Mouse (Mus musculus): ENCODE results near the gene Csrnp3. TPM values are rescaled to one million over a fixed set of nuclear protein-coding genes. Genes with fewer than 3 reads are reported as not detected.

Csrnp3 gene
- total and polyA plus RNA-seq, 3 experiments = 2.2 to 2.5 (median 2.3) TPM

DNA sequence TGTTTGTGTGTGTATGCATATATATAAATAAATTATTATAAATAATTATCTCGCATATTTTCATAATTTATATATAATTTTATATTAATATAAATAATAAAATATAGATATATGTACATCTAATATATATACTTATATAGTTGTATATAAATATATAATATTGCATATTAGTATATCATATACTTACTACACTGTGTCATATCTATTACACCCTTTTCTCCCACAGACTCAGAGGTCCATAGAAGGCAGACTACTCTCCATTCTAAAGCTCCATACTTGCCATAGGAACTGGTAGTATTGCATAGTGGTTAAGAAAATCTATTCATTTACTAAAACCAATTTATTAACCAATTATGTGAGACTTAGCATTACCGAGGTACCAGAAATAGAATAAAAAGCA is 164.1 kb downstream of the Csrnp3 start:
- Histone ChIP-seq H3K79me2 (replicated peaks; ENCODE audit: control insufficient read depth, extremely low read depth, insufficient read depth, poor library complexity, severe bottlenecking) (no peaks in the 10 kb centered on the region), H3K27ac (ENCODE audit: insufficient read depth, low read depth) (no peak overlapping the region), H3K4me1 (ENCODE audit: control insufficient read depth in 1 of 2, insufficient read depth in 2 of 2) (no peaks in the 10 kb centered on the region), H3K27me3 (replicated peaks) (no peaks in the 10 kb centered on the region), H3K4me2 (ENCODE audit: insufficient read depth, low read depth, poor library complexity, severe bottlenecking) (no peak overlapping the region), H3K36me3 (replicated peaks in 1 of 2; ENCODE audit: control insufficient read depth in 1 of 2, insufficient read depth in 1 of 2, low read length in 1 of 2) (peaks cover 0 to 2% of the 10 kb centered on the region in 2 experiments), H3K4me3 (replicated peaks in 1 of 3; ENCODE audit: low read depth in 2 of 3, low read length in 2 of 3, poor library complexity in 1 of 3) (no peak overlapping the region), H3K9ac (ENCODE audit: insufficient read depth, low read depth) (no peak overlapping the region), H3K9me3 (replicated peaks; ENCODE audit: low read length) (peaks cover under 1% of the 10 kb centered on the region)
- dilution Hi-C loops (cut with MboI; ENCODE audit: extremely low pct_ligation_motif_present, extremely low pct_unique_long_range_greater_than_20kb, low sequenced_read_pairs) (no loop called here), in situ Hi-C loops (cut with MboI; ENCODE audit: low pct_ligation_motif_present, low pct_unique_long_range_greater_than_20kb, low sequenced_read_pairs) (no loop called here)
- DNase-seq (ENCODE audit: extremely low read depth) = no peak
- TF ChIP-seq PAX5 (IDR thresholded peaks at IDR 0.05; ENCODE audit: low read length) (no peak), SIN3A (IDR thresholded peaks at IDR 0.05; ENCODE audit: low read length) (no peak), POLR2AphosphoS2 (IDR thresholded peaks at IDR 0.05; ENCODE audit: low read depth, low read length) (no peak), NELFE (IDR thresholded peaks at IDR 0.05; ENCODE audit: low read depth, low read length) (no peak), RCOR1 (conservative IDR thresholded peaks at IDR 0.05; ENCODE audit: low read depth, low read length) (no peak), ETS1 (conservative IDR thresholded peaks at IDR 0.05; ENCODE audit: low read depth, low read length) (no peak), MEF2A (IDR thresholded peaks at IDR 0.05; ENCODE audit: borderline replicate concordance, low read depth, low read length) (no peak)

DNA sequence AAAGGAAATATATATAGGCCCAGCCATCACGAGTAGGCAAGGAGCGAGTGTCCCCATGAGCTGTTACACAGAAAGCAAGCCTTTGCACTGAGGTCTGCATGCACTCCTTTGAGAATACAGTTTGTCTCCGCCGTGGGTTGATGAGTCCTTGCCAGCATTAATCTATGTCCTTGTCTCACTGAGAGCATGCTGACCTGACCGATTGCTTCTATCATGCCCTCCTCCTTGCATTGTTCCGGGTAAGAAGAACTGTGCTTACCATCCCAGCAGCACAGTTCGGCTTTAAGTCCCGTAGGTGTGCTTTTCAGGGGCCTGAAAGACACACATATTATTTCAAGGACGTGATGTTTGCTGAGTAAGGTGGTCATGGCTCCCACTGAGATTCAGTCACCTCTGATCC is 173.1 kb downstream of the Csrnp3 start:
- Histone ChIP-seq H3K4me3 (replicated peaks in 1 of 3; ENCODE audit: low read depth in 2 of 3, low read length in 2 of 3, poor library complexity in 1 of 3) (no peak overlapping the region), H3K79me2 (replicated peaks; ENCODE audit: control insufficient read depth, extremely low read depth, insufficient read depth, poor library complexity, severe bottlenecking) (no peaks in the 10 kb centered on the region), H3K27me3 (replicated peaks) (no peaks in the 10 kb centered on the region), H3K9ac (ENCODE audit: insufficient read depth, low read depth) (no peak overlapping the region), H3K36me3 (replicated peaks in 1 of 2; ENCODE audit: control insufficient read depth in 1 of 2, insufficient read depth in 1 of 2, low read length in 1 of 2) (peaks cover 3 to 27% of the 10 kb centered on the region in 2 experiments), H3K4me2 (ENCODE audit: insufficient read depth, low read depth, poor library complexity, severe bottlenecking) (no peak overlapping the region), H3K27ac (ENCODE audit: insufficient read depth, low read depth) (no peak overlapping the region), H3K4me1 (ENCODE audit: control insufficient read depth in 1 of 2, insufficient read depth in 2 of 2) (no peaks in the 10 kb centered on the region), H3K9me3 (replicated peaks; ENCODE audit: low read length) (peaks cover 27% of the 10 kb centered on the region)
- TF ChIP-seq KAT2A (IDR thresholded peaks at IDR 0.05; ENCODE audit: insufficient replicate concordance, low read length) (no peak), MXI1 (IDR thresholded peaks at IDR 0.05; ENCODE audit: low read depth, low read length) (no peak)
- in situ Hi-C loops (cut with MboI; ENCODE audit: low pct_ligation_motif_present, low pct_unique_long_range_greater_than_20kb, low sequenced_read_pairs) (no loop called here), dilution Hi-C loops (cut with MboI; ENCODE audit: extremely low pct_ligation_motif_present, extremely low pct_unique_long_range_greater_than_20kb, low sequenced_read_pairs) (no loop called here)
- no peak for DNase-seq (ENCODE audit: extremely low read depth)

- dilution Hi-C loops (cut with MboI; ENCODE audit: extremely low pct_ligation_motif_present, extremely low pct_unique_long_range_greater_than_20kb, low sequenced_read_pairs) = no loop called here
- H3K9ac ChIP-seq (ENCODE audit: insufficient read depth, low read depth) = no peak overlapping the region
These were observed 173.7 kb downstream of the Csrnp3 start for GRCm38 (mm10) chr2:66019235-66019634.

More at GRCm38 (mm10) chr2:66019235-66019634, 173.7 kb downstream of the Csrnp3 start:
- H3K79me2 ChIP-seq (replicated peaks; ENCODE audit: control insufficient read depth, extremely low read depth, insufficient read depth, poor library complexity, severe bottlenecking) = no peaks in the 10 kb centered on the region
- H3K27me3 ChIP-seq (replicated peaks) = no peaks in the 10 kb centered on the region
- no peaks in the 10 kb centered on the region for H3K4me1 ChIP-seq (ENCODE audit: control insufficient read depth in 1 of 2, insufficient read depth in 2 of 2)
- TF ChIP-seq HCFC1 (IDR thresholded peaks at IDR 0.05; ENCODE audit: low read depth, low read length) (no peak), MAZ (IDR thresholded peaks at IDR 0.05; ENCODE audit: low read depth, low read length) (no peak), ZC3H11A (IDR thresholded peaks at IDR 0.05; ENCODE audit: low read depth, low read length) (no peak), TCF12 (IDR thresholded peaks at IDR 0.05; ENCODE audit: low read depth, low read length) (no peak), CHD1 (IDR thresholded peaks at IDR 0.05; ENCODE audit: low read depth, low read length) (no peak), SMC3 (IDR thresholded peaks at IDR 0.05; ENCODE audit: low read depth, low read length) (no peak), EP300 (IDR thresholded peaks at IDR 0.05; ENCODE audit: low read length) (no peak), IRF4 (IDR thresholded peaks at IDR 0.05; ENCODE audit: low read depth, low read length) (no peak), KAT2A (IDR thresholded peaks at IDR 0.05; ENCODE audit: insufficient replicate concordance, low read length) (no peak), ZMIZ1 (IDR thresholded peaks at IDR 0.05; ENCODE audit: low read depth, low read length) (no peak), MYC (IDR thresholded peaks at IDR 0.05; ENCODE audit: low read depth, low read length) (no peak), ETS1 (conservative IDR thresholded peaks at IDR 0.05; ENCODE audit: low read depth, low read length) (no peak), MEF2A (IDR thresholded peaks at IDR 0.05; ENCODE audit: borderline replicate concordance, low read depth, low read length) (no peak)
- H3K36me3 ChIP-seq (replicated peaks in 1 of 2; ENCODE audit: control insufficient read depth in 1 of 2, insufficient read depth in 1 of 2, low read length in 1 of 2) = peaks cover 3 to 27% of the 10 kb centered on the region in 2 experiments
- in situ Hi-C loops (cut with MboI; ENCODE audit: low pct_ligation_motif_present, low pct_unique_long_range_greater_than_20kb, low sequenced_read_pairs) = no loop called here
- no peak overlapping the region for H3K27ac ChIP-seq (ENCODE audit: insufficient read depth, low read depth)
- H3K4me2 ChIP-seq (ENCODE audit: insufficient read depth, low read depth, poor library complexity, severe bottlenecking) = no peak overlapping the region
- peaks cover 29% of the 10 kb centered on the region for H3K9me3 ChIP-seq (replicated peaks; ENCODE audit: low read length)
- DNase-seq (ENCODE audit: extremely low read depth) = no peak
- no peak overlapping the region for H3K4me3 ChIP-seq (replicated peaks in 1 of 3; ENCODE audit: low read depth in 2 of 3, low read length in 2 of 3, poor library complexity in 1 of 3)

Measured in CH12.LX (cell line).